Mouse (Mus musculus): ENCODE results near the gene Socs1.

DNA sequence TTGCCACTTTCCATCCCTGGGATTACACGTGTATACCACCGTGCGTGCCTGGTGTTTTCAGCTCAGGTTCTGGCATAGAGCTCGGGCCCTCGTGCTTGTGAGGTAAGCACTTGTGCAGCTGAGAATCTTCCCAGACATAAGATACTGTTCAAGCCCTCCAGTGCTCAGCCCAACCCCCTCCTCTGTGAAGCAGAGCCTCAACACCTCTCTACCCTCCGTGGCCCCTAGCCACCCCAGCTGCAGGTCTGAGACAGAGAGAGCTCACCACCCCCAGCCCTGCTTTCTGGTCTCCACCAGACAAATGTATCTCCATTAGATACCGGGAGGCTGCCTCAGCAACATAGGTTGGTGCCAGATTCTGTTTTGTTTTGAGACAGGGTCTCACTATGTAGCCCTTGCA lies 36.1 kb downstream of the Socs1 start:
- TF ChIP-seq POLR2A (IDR thresholded peaks at IDR 0.05; ENCODE audit: control insufficient read depth, low read depth, low read length) (no peak), CTCF (IDR thresholded peaks at IDR 0.05; ENCODE audit: control insufficient read depth, insufficient read depth, insufficient replicate concordance, low read depth, low read length) (no peak)

Data from testis, adult 2 months (tissue).